Mouse (Mus musculus) stomach, postnatal 0 days (tissue): ENCODE results near the gene Mmrn2.

ENCODE experiments used
- CTCF ChIP-seq: IDR thresholded peaks from 2 replicates; pipeline ENCODE4 v1.5.1; 2016; ENCODE audit warnings: antibody characterized with exemption, low read depth, mild to moderate bottlenecking, moderate library complexity
- EP300 ChIP-seq: optimal IDR thresholded peaks from 2 replicates; pipeline ENCODE3; 2016; ENCODE audit warnings: antibody characterized with exemption

DNA sequence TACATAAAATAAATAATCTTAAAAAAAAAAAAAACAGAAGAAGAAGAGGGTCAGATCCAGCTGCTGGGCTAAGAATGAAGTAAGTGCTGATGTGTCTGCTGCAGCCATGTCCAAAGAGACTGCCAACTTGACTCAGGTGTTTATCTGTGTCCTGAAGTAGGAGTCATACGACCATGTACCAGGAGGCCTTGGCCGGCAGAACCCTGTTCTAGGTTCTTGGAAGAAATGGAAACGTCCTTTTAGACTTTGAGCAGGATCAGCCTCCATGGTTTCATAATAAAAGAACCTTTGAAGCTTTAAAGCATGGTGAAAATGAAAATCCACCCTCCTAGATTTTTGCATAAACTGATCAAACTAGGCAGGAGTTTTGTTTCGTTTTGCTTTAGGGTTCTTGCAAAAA is 20.8 kb upstream of the Mmrn2 start:
- no peak for TF ChIP-seq CTCF
- no peak for TF ChIP-seq EP300
